Mouse (Mus musculus): ENCODE measurements around the gene Stxbp4.

GRCm38 (mm10) chr11:90499918-90500317, 138.0 kb downstream of the Stxbp4 start:
- TF ChIP-seq POLR2A (IDR thresholded peaks at IDR 0.05; ENCODE audit: low read depth, low read length) (no peak), CTCF (conservative IDR thresholded peaks at IDR 0.05; ENCODE audit: insufficient read depth, insufficient read length, low read depth, low read length) (no peak)

Data from kidney, adult 2 months (tissue).